Mouse (Mus musculus) right cerebral cortex, adult 18-20 months (tissue): ENCODE data around the gene Gm21969.
A peak's percentile ranks its signal among the peaks of the same experiment; 100 is the strongest.

Experiments used
- DNase-seq: peaks from one replicate; pipeline ENCODE4 v3.0.0; 2022; ENCODE audit warnings: mixed read lengths

Gene Gm21969

DNA sequence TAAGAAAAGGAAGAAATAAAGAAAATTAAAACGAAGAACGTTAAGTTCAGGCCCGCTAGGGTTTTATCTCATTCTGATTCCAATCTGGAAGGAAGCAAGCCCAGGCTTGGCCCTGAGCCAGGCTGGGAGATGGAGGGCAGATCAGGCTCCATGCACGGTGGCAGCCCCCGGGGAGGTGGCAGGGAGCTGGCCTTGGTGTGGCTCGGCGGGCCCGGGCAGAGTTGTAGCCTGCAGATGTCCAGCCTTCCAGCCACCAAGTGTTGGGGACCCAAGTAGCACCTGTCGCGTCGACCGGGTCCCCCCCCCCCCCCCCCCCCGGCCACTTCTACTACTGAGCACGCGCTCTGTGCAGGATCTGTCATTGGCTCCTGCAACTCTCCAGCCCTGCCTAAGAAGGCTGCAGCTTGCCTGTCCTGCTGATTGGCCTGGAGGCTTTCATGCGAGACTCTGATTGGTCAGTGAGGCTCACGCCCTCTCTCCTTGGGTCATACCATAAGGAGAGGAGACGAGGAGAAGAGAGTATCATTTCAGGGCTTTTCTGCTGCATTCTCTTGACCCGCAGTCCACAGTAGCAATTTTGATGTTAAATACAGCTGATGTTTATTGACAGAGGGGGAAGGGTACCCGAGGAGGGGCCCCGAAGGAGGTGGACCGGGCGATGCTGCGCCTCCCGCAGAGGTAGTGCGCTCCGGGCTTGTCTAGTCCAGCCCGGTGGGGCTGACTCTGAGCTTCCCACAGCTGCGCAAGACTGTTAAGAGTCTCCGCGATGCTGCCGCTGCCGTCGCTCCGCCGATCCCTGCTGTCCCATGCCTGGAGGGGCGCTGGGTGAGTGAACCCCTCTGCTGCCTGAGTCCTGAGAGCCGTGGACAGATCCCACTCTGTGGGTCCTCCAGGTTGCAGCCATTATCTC lies 19.6 kb downstream of the Gm21969 start, which contains the start of gene Aldh4a1:
Gene Aldh4a1 (plus strand): TSS at position 494 of the 910 bp plus-strand sequence.
- DNase-seq, result peak; percentile 94

DNA sequence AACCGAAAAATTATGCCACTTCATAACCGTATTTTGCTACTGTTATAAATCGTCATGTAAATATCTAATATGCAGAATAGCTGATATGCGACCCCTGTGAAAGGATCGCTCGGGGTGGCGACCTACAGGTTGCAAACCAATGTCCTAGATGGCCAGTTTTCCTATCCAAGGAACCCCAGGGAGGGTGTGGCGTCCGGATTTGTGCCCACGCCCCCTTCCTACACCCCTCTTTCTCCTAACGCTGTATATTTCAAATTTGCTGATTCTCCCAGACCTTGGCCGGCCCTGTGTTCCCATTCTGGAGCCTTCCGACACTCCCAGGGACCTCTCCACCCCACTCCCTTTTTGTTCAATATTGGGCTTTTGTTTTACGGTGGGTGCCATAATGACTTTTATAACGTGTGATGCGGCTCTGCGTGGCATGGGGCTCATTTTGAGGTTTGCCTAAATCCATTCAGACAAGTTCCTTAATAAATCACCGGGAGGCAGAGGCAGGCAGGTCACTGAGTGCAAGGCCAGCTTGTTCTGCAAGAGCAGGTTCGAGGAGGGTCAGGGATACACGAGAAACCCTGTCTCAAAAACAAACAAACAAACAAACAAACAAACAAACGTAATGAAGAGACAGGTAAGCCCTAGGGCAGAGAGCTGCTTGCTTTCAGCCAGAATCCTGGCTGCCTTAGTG lies 20.6 kb downstream of the Gm21969 start:
- DNase-seq, result no peak

DNA sequence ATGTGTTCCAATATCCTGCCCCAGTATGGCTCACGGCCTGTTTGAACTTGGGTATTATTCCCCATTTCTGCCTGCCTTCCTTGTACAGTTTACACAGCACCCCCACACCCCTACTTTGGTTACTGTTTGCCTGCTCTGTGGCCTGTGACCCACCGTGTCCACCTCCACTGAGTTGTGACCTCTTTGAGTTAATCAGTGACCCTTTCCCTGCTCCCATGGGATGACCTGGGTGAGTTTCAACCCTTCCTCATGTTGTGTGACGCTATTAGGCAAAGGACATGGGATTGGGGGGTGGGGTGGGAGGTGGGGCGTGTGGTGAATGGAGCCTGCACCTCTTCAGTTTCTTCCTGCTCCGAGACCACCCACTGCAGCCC lies 21.1 kb downstream of the Gm21969 start:
- no peak for DNase-seq

DNA sequence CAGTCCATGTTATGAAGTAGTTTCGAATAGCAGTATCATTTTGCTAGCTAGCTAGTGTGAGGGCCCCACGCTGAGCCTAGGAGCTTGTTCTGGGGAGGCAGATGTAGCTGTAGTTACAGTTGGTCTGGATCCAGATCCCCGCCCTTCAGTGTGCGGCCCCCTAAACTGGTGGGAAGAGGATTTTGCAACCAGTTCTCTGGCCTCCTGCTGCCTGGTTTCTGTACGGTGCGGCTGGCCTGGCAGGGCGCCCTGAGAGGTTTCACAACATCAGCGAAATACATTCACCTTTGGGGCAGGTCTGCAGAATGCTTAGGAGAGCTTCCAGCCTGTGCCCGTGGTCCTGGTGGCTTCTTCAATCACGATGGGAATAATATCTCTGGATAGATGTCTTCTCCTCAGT lies 21.7 kb downstream of the Gm21969 start:
- no peak for DNase-seq

DNA sequence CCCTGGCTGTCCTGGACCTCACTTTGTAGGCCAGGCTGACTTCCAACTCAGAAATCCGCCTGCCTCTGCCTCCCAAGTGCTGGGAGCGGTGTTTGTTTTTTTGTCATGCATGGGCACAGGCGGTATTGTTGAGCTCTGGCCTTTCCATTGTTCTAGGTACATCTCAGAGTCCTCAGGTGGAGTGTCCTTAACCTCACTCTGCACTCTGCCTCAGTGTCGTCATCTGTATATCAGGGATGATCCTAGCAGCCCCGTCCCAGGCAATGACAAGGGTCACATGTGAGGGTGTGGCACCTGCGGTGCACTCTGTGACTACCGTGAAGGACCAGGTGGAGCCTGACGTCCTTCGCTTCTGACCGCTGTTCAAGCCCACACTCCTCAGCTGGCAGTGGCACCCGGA lies 24.4 kb downstream of the Gm21969 start:
- no peak for DNase-seq

DNA sequence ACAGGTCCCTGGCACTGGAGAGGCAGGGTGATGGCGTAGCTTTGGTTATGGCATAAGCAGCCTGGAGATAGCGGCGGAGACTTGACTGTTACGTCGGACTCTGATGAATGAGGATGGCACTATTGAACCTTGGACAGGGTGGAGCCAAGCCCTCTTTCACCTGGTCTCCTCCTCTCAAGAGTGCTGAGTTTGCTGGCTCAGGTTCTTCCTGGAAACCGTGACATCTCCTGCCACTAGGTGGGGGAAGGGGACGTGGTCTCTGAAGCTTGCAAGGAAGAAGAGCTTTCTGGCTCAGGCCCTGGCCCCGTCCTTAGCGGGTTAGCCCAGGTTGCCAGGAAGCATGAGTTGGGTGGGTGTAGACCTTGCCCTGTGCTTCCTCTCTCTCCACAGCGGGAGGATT lies 27.2 kb downstream of the Gm21969 start:
- no peak for DNase-seq

DNA sequence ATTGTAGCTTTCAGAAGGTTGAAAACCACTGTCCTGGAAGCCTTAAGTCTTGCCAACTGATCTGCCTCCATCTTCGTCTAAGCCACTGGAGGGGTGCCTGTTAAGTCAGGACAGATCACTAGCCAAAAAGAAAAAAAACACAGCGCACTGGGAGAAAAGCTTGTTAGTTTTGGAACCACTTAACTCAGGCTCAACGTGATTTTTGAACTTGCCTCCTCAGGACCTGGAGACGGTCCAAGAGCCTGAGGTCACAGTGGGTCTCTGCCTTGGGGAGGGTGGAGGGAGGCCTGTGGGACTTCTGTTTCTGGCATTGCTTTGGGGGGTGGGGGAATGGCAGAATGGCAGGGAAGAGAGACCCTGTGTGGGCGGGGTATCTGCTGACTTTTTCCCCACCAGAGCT lies 28.2 kb downstream of the Gm21969 start:
- DNase-seq, result no peak

DNA sequence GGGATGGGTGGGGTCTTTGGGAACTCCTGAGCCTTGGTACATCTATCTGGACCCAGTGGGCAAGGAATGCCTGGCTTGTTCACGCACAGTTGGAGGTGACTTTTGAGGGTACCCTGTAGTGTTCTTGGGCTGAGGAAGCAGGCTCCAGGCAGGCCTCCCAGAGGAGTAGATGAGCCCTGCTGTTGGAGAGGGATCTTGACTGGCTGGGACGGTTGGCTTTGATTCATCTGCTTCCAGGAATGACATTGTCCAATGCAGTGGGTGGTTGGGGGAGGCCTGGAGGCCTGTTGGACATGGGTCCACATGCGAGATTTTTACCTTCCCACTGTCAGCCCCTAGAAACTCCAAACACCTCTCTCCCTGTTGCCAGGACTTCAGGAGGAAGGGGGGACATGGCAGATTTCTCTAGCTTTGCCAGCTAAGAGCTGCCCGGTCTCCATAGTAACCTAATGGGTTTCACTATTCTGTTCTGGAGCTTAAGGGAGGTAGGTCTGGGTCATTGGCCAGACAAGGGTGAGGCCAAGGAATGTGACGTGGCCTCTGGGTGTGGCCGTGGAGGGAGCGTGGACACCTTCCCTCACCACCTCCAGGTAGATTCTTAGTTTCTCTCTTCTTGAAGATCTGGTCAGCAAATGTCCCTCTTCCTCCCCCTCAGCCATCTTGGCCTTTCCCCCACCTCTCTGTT lies 28.7 kb downstream of the Gm21969 start:
- DNase-seq, result no peak

DNA sequence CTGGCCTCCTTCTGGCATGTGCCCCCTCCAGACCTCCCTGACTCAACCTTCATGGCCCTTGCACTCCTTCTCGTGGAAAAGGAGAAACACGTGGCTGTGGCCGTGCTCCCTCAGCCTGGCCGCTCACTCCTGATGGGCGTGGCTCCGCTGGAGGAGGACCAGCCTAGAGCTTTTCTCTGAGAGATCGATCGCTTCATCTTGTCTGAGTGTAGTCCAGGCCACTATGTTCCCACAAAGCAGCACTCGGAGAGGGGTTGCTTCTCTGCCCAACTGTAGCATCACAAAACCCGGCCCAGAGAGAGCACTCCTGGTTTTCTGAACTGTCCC lies 29.2 kb downstream of the Gm21969 start:
- DNase-seq, result no peak

DNA sequence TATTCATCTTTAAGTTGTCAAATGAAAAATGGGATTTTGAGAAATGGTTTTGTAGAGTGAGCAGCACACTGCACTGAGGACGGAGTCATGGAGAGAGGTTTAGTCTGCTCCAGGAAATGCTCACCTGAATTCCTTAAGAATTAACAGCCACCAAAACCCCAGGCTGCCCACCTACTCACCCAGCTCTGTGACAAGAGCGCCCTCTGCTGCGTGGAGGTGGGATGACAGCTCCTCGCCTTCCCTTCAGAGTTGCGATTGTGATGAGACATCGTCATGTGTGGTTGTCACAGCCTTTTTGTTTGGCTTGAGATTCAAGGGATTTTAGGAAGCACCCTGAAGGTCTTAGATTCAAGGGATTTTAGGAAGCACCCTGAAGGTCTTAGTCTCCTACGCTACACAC lies 33.4 kb downstream of the Gm21969 start:
- peak; percentile 63 for DNase-seq

DNA sequence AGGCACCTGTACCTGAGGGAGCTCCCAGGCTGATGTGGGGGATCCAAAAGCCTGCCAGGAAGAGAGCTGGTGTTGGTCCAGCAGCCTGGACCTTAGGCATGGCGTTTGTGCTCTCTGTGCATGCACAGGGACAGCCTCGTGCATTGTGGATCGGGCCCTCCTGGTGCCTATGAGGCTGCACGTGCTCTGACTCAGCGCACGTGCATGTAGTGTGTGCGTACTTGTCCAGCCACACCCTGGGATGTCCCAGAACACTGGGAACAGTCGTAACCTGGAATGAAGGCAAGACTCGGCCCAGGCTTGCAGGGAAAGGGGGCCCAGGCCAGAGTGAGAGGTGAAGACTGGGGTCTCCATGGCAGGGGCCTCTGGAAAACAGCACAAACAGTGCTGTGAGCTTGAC lies 34.9 kb downstream of the Gm21969 start:
- DNase-seq, result no peak

DNA sequence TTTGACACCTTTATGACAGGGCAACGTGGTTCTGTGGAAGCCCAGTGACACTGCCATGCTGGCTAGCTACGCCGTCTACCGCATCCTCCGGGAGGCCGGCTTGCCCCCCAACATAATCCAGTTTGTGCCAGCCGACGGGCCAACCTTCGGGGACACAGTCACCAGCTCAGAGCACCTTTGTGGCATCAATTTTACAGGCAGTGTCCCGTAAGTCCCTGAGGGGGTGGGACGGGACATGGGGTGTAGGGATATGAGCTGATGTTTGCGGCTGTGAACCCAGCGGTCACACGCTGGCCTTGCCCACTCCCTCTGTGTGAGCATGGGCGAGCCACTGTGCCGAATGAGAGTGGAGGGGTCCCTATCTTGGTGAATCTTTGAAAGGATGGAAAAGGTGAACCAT lies 35.4 kb downstream of the Gm21969 start:
- DNase-seq, result no peak

DNA sequence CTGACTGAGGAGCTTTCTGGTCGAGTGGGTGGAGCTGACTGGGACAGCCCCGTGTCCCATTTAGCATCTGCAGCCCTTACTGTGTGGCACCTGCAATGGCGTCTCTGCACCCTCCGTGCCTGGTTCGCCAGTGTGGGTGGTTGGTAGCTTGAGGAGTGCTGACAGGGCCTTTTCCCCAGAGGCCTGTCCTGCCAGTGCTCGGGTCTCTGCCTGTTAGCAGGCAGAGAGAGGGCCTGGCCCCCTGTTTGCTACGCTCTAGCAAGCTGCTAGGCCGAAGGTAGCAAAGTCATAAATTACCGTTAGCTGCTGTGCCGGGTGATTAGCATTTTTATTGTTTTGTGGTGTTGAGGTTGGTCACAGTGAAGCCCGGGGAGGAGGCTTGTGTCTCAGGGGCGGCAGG lies 36.8 kb downstream of the Gm21969 start:
- DNase-seq, result no peak

DNA sequence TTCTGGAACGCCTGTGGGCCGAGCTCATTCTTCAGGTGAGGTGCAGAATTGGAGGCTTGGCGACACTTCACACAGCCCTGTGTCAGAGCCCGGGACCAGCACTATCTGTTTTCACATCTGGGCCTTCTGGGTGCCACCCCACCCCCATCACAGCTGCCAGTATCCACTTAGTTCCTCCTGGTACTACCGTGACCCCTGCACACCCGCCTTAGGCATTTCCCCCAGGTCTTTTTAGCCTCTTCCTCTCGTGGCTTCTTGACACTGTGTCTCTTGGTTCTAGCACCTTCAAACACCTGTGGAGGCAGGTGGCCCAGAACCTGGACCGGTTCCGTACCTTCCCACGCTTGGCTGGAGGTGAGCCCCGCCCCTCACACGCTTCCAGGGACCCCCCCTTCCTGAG lies 37.3 kb downstream of the Gm21969 start:
- no peak for DNase-seq

DNA sequence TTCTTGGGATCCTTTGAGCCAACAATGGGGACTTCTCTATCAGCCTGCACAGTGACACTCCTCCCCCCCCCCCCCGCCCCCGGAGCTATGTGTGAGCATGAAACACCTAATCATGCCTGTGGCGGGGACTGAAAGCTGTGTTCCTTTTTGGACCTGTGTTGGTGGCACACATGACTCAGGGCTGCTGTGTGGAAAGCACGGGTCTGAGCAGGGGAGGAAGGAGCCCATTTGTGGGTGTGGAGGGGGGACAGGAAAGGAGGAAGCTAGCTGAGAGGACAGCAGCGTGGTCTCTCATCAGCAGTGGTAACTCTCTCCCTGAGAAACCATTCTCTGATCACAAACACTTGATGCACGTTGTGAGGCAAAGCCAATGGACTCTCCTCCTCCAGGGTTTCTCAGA lies 37.8 kb downstream of the Gm21969 start:
- DNase-seq, result no peak

DNA sequence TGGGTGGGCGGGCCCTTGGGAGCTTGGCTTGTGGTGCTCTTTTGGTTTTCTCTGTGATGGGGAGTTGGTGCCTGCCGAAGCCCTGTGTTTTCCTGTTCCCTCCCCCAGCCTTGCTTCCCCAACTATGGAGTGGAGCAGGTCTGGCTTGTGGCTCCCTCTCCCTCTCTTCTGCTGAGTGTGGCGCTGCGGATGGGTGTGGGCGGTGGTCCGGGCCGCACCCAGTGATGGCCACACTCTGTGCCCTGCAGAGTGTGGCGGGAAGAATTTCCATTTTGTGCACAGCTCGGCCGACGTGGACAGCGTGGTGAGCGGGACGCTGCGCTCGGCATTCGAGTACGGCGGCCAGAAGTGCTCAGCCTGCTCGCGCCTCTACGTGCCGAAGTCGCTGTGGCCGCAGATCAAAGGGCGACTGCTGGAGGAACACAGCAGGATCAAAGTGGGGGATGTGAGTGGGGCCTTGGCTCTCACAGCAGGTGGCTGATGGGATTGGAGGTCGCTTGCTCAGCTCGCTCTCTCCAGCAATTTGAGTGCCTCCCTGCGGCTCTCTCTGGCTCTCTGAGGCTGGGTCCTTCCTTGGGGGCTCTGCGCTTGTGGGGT lies 38.9 kb downstream of the Gm21969 start:
- no peak for DNase-seq

DNA sequence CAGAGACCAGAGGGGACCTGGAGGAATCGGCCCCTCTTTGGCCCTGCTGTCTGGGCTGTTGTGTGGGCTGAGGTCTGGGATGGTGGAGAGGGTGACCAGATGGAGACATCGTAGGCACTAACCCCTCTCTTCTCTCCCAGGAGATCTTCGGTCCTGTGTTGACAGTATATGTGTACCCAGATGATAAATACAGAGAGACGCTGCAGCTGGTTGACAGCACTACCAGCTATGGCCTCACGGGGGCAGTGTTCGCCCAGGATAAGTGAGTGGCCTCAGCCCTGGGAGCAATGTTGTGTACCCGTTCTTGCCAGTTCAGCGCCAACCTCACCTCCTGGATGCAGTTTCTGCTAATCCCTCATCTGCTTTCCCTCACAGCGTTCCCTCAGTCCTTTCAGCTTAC lies 41.0 kb downstream of the Gm21969 start:
- peak; percentile 68 for DNase-seq

DNA sequence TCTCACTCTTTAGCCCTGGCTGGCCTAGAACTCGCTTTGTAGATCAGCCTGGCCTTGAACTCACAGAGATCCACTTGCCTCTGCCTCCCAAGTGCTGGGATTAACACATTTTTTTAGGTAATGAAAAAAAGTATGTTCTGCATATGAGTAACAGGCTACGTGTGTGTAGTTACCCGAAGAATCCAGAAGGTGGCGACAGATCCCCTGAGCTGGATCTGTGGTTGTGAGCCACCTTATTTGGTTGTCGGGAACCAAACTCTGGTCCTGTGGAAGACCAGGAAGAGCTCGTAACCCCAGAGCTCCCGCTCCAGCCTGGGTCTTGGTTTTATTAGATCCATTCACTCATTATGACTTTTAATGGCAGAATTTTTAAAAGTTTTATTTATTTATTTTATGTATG lies 43.9 kb downstream of the Gm21969 start:
- DNase-seq, result no peak

DNA sequence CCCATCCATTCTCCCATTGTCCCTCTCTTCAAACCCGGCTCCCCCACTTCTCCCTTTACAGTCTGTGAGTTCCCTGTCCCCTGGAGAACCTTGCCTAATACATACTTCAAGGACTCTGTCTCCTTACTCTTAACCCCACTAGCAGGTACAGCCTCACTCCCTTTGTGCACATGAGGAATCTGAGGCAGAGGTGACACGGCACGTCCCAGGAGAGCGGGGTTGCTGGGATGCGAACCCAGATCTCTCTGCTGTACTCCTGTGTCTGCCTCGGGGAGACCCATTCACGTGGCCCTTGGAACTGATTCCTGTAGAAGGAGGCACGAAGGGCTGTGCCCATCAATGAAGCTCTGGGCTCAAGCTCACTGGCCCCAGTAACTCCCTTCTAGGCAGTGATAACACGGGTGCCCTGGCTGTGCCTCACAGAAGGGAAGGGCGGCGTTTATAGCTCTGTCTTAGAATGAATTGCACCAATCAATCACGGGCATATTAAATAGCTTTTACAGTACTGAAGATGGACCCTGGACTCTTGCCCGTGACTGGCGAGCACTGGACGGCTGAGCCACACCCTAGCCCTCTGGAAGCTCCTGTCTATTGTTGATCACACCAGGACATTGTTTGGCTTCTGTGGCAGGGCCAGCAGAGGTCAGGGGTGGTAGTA lies 47.2 kb downstream of the Gm21969 start:
- no peak for DNase-seq

DNA sequence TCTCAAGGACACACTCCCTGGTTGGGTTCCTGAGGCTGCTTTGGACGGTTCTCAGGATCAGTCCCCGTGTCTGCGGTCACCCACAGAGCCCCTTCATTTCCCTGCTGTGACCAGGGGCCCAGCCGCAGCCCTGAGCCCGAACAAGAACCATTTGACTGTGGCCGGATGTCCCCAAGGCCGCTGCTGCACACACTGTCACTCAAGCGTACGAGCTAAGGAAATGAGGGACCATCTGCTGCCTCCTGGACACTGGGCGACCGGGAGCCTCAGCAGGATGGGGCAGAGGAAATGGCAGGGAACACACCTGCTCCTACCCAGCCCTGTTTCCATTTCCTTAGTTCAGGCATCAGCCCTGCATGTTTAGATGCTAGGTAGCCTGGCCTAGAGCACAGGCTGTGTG lies 47.9 kb downstream of the Gm21969 start:
- DNase-seq, result no peak

DNA sequence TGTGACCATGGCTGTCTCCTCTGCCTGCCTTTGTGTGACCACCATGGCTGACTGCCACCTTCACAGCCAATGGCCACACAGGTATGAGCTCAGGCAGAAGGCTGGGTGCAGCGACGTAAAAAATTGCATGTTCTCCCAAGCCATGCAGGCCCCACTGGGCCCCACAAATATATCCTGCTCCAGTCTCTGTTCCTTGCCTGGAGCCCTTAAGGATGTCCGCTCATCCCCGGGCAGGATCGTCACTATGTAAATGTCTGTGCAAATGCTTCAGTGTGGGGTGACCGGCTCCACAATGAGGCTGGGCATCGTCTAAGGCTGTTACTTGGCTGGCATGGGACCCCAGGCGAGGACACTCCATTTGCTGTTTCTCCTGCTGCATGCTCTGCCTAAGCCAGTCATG lies 50.3 kb downstream of the Gm21969 start, which contains the start of gene Tas1r2:
Gene Tas1r2 (plus strand): TSS at position 301 of the 400 bp plus-strand sequence.
- DNase-seq, result no peak

DNA sequence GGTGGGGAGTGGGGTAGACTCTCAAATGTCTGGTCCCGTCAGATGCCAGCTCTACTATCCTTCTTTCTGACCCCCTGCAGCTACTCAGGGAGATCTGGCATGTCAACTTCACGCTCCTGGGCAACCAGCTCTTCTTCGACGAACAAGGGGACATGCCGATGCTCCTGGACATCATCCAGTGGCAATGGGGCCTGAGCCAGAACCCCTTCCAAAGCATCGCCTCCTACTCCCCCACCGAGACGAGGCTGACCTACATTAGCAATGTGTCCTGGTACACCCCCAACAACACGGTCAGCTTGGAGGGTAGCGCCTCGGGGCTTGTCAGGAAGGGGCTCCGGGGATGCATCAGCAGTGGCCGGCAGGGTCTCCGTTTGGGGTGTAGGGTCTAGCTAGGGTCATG lies 58.9 kb downstream of the Gm21969 start:
- DNase-seq, result no peak

DNA sequence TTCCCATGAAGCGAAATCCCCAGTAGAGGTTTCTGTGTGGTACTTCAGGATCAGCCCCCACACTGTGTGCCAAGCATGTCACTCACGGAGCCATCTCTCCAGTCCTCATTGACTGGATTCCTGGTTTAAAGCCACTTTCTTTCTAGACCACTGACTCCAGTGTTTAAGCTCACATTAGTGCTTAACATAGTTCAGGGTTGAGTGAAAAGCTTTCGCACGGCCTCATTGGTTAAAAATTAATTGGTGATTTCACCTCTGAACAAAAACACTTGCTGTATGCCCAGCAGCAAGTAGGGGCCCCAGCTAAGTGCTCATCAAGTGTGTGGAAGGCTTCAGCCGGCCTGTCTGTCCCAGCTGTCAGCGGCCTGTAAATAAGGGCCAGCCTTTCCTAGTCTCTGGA lies 64.6 kb downstream of the Gm21969 start:
- no peak for DNase-seq
